Mouse (Mus musculus): ENCODE data around the gene Abcd1. TPM values are rescaled to one million over a fixed set of nuclear protein-coding genes. Genes with fewer than 3 reads are reported as not detected.
A peak's percentile ranks its signal among the peaks of the same experiment; 100 is the strongest.

Gene Abcd1
- polyA plus RNA-seq, 1 experiment from 2014 or later, result 12.3 TPM

DNA sequence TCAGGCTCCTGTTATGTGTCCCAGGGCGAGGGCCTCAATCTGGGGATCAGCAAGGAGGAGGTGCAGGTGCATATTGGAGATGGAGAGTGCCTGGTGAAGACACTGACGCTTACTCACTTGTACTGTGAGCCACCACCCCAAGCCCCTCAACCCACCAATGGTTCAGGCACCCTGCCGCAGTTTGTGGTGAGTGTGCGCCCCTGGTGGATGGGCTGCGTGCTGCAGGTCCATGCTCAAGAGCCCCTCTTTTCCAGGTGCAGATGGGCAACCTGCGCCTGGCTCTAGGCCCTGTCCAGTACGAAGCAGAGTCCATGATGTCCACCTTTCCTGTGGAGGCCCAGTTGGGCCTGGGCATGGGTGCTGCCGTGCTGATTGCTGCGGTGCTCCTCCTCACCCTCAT is 50.9 kb downstream of the Abcd1 start:
- Histone ChIP-seq H3K4me3 (replicated peaks; ENCODE audit: low read length) (no peak overlapping the region), H3K9me3 (ENCODE audit: control insufficient read depth, low read length) (no peaks in the 10 kb centered on the region), H3K4me1 (replicated peaks; ENCODE audit: control insufficient read depth, insufficient read depth, low read length) (no peaks in the 10 kb centered on the region), H3K4me2 (ENCODE audit: low read length) (no peak overlapping the region), H3K27ac (ENCODE audit: low read length) (no peak overlapping the region), H3K36me3 (ENCODE audit: control insufficient read depth, insufficient read depth) (no peaks in the 10 kb centered on the region), H3K27me3 (replicated peaks; ENCODE audit: control insufficient read depth, insufficient read depth, low read length) (no peaks in the 10 kb centered on the region), H3K9ac (replicated peaks; ENCODE audit: low read depth, low read length) (no peak overlapping the region)
- no peak for ATAC-seq
- 74% methylated on average over 9 of the region's 9 CpGs for WGBS

DNA sequence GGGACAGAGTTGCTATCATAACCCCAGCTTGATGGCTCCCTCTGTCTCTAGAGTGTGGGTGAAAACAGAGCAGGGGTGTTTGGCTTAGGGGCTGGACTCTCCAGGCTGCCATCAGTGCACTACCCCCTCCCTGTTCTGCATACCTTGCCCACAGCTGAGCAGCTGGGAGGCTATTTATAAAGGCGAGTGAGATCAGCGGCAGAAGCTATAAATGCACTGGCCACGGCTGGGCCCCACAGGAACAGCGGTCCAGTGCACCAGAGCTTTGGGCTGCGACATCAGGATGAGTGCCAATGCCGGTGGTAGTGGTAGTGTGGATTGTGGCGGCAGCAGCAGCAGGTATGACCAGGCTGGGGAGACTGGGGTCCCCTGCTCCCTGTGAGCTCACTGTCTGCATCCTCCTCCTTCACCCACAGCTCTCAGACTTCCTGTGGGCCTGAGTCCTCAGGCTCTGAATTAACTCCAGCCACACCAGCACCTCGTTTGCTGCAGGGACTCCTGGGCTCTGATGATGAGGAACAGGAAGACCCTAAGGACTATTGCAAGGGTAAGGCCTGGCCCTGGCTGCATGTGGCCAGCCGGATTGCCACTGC is 57.9 kb downstream of the Abcd1 start, which contains the start of gene Srpk3:
Gene Srpk3, plus strand, starts transcription at position 238 of the 593 bp plus-strand sequence.
- WGBS, result 59% methylated on average over 9 of the region's 9 CpGs
- H3K4me1 ChIP-seq (replicated peaks; ENCODE audit: control insufficient read depth, insufficient read depth, low read length), result no peaks in the 10 kb centered on the region
- H3K9ac ChIP-seq (replicated peaks; ENCODE audit: low read depth, low read length), result no peak within 1 kb of the TSS
- peaks cover 2% of the 10 kb centered on the region; the same call in 1 of the 2 replicates for H3K36me3 ChIP-seq (ENCODE audit: control insufficient read depth, insufficient read depth)
- H3K27me3 ChIP-seq (replicated peaks; ENCODE audit: control insufficient read depth, insufficient read depth, low read length), result no peaks in the 10 kb centered on the region
- no peaks in the 10 kb centered on the region for H3K9me3 ChIP-seq (ENCODE audit: control insufficient read depth, low read length)
- H3K4me3 ChIP-seq (replicated peaks; ENCODE audit: low read length), result no peak within 1 kb of the TSS
- ATAC-seq, result 0 out of 2 replicates have a peak, but pooled peaks have one; percentile 19
- H3K4me2 ChIP-seq (ENCODE audit: low read length), result no peak within 1 kb of the TSS
- H3K27ac ChIP-seq (ENCODE audit: low read length), result no peak within 1 kb of the TSS

DNA sequence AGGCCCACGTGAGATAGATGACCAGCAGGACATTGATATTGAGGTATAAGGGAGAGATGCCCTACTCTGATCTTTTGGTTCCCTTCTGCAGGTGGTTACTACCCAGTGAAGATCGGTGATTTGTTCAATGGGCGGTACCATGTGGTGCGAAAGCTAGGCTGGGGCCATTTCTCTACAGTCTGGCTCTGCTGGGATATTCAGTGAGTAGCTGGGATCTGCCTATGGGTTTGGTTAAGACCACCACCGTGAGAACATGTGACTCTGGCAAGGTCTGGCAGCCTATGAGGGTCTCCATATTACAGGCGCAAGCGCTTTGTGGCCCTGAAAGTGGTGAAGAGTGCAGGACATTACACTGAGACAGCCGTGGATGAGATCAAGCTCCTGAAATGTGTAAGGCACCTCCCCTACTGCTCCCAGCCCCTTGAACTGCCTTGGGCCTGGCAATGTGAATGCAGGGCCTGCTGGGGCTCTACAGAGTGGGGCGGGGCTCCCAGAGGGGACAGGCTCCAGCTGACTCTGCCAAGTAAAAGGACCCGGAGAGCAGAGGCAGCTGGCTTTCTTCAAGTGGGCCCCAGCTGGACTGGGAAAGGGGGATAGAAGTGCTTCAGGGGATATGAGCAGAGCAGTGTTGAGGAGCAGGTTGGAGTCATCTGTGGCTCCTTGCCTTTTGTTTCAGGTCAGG is 58.5 kb downstream of the Abcd1 start:
- Histone ChIP-seq H3K4me1 (replicated peaks; ENCODE audit: control insufficient read depth, insufficient read depth, low read length) (no peaks in the 10 kb centered on the region), H3K4me3 (replicated peaks; ENCODE audit: low read length) (no peak overlapping the region), H3K4me2 (ENCODE audit: low read length) (no peak overlapping the region), H3K27me3 (replicated peaks; ENCODE audit: control insufficient read depth, insufficient read depth, low read length) (no peaks in the 10 kb centered on the region), H3K9ac (replicated peaks; ENCODE audit: low read depth, low read length) (no peak overlapping the region), H3K9me3 (ENCODE audit: control insufficient read depth, low read length) (no peaks in the 10 kb centered on the region), H3K36me3 (ENCODE audit: control insufficient read depth, insufficient read depth) (peaks cover 2% of the 10 kb centered on the region; the same call in 1 of the 2 replicates), H3K27ac (ENCODE audit: low read length) (no peak overlapping the region)
- 69% methylated on average over 10 of the region's 10 CpGs for WGBS
- no peak; the same call in none of the 2 replicates for ATAC-seq

- no peak for ATAC-seq
- no peak overlapping the region for H3K27ac ChIP-seq (ENCODE audit: low read length)
- no peaks in the 10 kb centered on the region for H3K27me3 ChIP-seq (replicated peaks; ENCODE audit: control insufficient read depth, insufficient read depth, low read length)
- H3K4me1 ChIP-seq (replicated peaks; ENCODE audit: control insufficient read depth, insufficient read depth, low read length), result peaks cover 8% of the 10 kb centered on the region
- H3K36me3 ChIP-seq (ENCODE audit: control insufficient read depth, insufficient read depth), result peaks cover 4% of the 10 kb centered on the region; the same call in 1 of the 2 replicates
- no peak overlapping the region for H3K4me3 ChIP-seq (replicated peaks; ENCODE audit: low read length)
- 85% methylated on average over 3 of the region's 3 CpGs for WGBS
- no peak overlapping the region for H3K4me2 ChIP-seq (ENCODE audit: low read length)
- H3K9me3 ChIP-seq (ENCODE audit: control insufficient read depth, low read length), result no peaks in the 10 kb centered on the region
- no peak overlapping the region for H3K9ac ChIP-seq (replicated peaks; ENCODE audit: low read depth, low read length)
Observed at GRCm38 (mm10) chrX:73782227-73782626, 65.8 kb downstream of the Abcd1 start.

DNA sequence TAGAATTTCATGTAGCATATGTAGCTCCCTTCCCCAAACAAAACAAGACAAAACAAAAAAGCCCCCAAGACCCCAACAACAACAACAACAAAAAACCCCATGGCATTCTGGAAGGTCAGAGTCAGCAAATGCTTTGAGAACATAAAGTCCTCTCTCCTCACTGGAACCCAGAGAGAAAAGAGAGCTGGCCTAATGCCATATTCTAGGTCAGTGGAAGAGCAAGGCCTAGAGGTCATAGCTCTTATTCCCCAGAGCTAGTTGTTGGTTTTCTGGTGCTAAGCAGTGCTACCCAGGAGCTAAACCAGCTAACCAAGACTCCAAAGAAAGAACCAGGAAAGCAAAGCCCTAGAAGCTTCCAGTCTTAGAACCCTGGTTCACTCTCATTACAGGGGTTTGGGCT is 69.3 kb downstream of the Abcd1 start:
- H3K4me3 ChIP-seq (replicated peaks; ENCODE audit: low read length), result peak overlapping the region; percentile 65
- no peaks in the 10 kb centered on the region for H3K36me3 ChIP-seq (ENCODE audit: control insufficient read depth, insufficient read depth)
- H3K4me1 ChIP-seq (replicated peaks; ENCODE audit: control insufficient read depth, insufficient read depth, low read length), result peaks cover 21% of the 10 kb centered on the region
- no peak for ATAC-seq
- no peak overlapping the region; the same call in 1 of the 2 replicates for H3K27ac ChIP-seq (ENCODE audit: low read length)
- H3K4me2 ChIP-seq (ENCODE audit: low read length), result peak overlapping the region; percentile 67
- H3K27me3 ChIP-seq (replicated peaks; ENCODE audit: control insufficient read depth, insufficient read depth, low read length), result no peaks in the 10 kb centered on the region
- H3K9ac ChIP-seq (replicated peaks; ENCODE audit: low read depth, low read length), result peak overlapping the region; percentile 69
- no peaks in the 10 kb centered on the region for H3K9me3 ChIP-seq (ENCODE audit: control insufficient read depth, low read length)

- H3K9ac ChIP-seq (replicated peaks; ENCODE audit: low read depth, low read length), result peak within 1 kb of the TSS; percentile 77
- peak within 1 kb of the TSS; percentile 65 for H3K4me3 ChIP-seq (replicated peaks; ENCODE audit: low read length)
- peak within 1 kb of the TSS; percentile 88 for H3K27ac ChIP-seq (ENCODE audit: low read length)
- H3K36me3 ChIP-seq (ENCODE audit: control insufficient read depth, insufficient read depth), result no peaks in the 10 kb centered on the region
- H3K4me2 ChIP-seq (ENCODE audit: low read length), result peak within 1 kb of the TSS; percentile 67
- H3K4me1 ChIP-seq (replicated peaks; ENCODE audit: control insufficient read depth, insufficient read depth, low read length), result peaks cover 21% of the 10 kb centered on the region
- 24% methylated on average over 40 of the region's 52 CpGs for WGBS
- H3K9me3 ChIP-seq (ENCODE audit: control insufficient read depth, low read length), result no peaks in the 10 kb centered on the region
- peak; percentile 98 for ATAC-seq
- H3K27me3 ChIP-seq (replicated peaks; ENCODE audit: control insufficient read depth, insufficient read depth, low read length), result no peaks in the 10 kb centered on the region
Observed at GRCm38 (mm10) chrX:73786364-73787224, 70.2 kb downstream of the Abcd1 start, which contains the start of the genes Idh3g and Ssr4. Gene Idh3g (minus strand): TSS chrX:73786897. Gene Ssr4 (plus strand): TSS chrX:73787028.

DNA sequence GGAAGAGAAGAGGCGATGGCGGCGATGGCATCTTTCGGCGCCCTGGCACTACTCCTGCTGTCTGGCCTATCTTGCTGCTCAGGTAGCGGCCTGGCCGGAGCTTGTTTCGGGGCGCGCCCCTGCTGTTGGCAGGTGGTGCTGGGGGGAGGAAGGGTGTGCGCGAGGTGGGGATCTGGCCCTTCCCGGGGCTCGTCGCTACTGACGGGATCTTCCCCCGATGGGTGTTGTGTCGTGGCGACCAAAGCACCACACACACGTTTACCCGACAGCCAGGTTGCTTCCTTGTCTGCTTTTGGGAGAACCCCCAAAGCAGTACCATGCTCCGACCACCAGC is 70.8 kb downstream of the Abcd1 start:
- Histone ChIP-seq H3K9me3 (ENCODE audit: control insufficient read depth, low read length) (no peaks in the 10 kb centered on the region), H3K4me1 (replicated peaks; ENCODE audit: control insufficient read depth, insufficient read depth, low read length) (peaks cover 21% of the 10 kb centered on the region), H3K4me2 (ENCODE audit: low read length) (peak overlapping the region; percentile 61), H3K36me3 (ENCODE audit: control insufficient read depth, insufficient read depth) (no peaks in the 10 kb centered on the region), H3K27me3 (replicated peaks; ENCODE audit: control insufficient read depth, insufficient read depth, low read length) (no peaks in the 10 kb centered on the region), H3K9ac (replicated peaks; ENCODE audit: low read depth, low read length) (peak overlapping the region; percentile 77), H3K27ac (ENCODE audit: low read length) (peak overlapping the region; percentile 88), H3K4me3 (replicated peaks; ENCODE audit: low read length) (peak overlapping the region; percentile 65)
- WGBS, result 22% methylated on average over 21 of the region's 22 CpGs
- peak; percentile 35 for ATAC-seq

Measured in forebrain, embryonic 16.5 days (tissue).